ENCODE assay signal across 12 mouse cellular contexts in genomic region chr4:45493786-45494400, GRCm38 (mm10). TPM values are rescaled to one million over a fixed set of nuclear protein-coding genes. Genes with fewer than 3 reads are reported as not detected.
DNase-seq lines count a peak whose midpoint lies in the region; ATAC-seq and TF ChIP-seq lines count a peak whose summit lies in the region.
"Had no signal": no experiment of that assay in that cellular context is flagged by ENCODE, and none has a peak within 500 bp of the region (broad histone marks: within the 10 kb centered on the region; RNA-seq: fewer than 3 reads in every experiment).

No protein-coding gene starts in this region.

- no peak for DNase-seq in heart, adult 2 months
- peak; percentile 42 for DNase-seq in midbrain, embryonic 10.5 days (ENCODE audit: low spot score)
- DNase-seq in midbrain, embryonic 14.5 days = no peak
- DNase-seq in stomach, postnatal 0 days (ENCODE audit: low spot score) = no peak
- DNase-seq in urinary bladder, postnatal 36 days (ENCODE audit: low spot score in 2 of 2) = no peak
- no peak for DNase-seq in spleen, postnatal 10 days (ENCODE audit: low spot score in 2 of 2)
- DNase-seq: heart, adult 18-20 months; right cerebral cortex, postnatal 25 days; thymus, postnatal 14 days had no signal

- no peak for TF ChIP-seq EP300 in heart, adult 2 months (IDR thresholded peaks at IDR 0.05; ENCODE audit: insufficient read depth, low read depth, low read length)
- no peak for TF ChIP-seq EP300 in stomach, postnatal 0 days (optimal IDR thresholded peaks at IDR 0.05)

- H3K4me2 ChIP-seq in heart, embryonic 15.5 days = no peak overlapping the region
- no peak overlapping the region for H3K4me2 ChIP-seq in midbrain, embryonic 14.5 days (ENCODE audit: low read length)
- H3K4me2 ChIP-seq in limb, embryonic 13.5 days (replicated peaks) = peak overlapping the region; percentile 9; the same call in 1 of the 2 replicates
- no peak overlapping the region for H3K4me2 ChIP-seq in stomach, postnatal 0 days (replicated peaks; ENCODE audit: low read depth)

- no peak for ATAC-seq in heart, embryonic 15.5 days (replicated peaks; ENCODE audit: insufficient number of reproducible peaks, insufficient read depth, low FRiP score, low read depth)
- ATAC-seq in midbrain, embryonic 14.5 days (ENCODE audit: low FRiP score, low TSS enrichment) = no peak
- no peak for ATAC-seq in limb, embryonic 13.5 days (ENCODE audit: low FRiP score, low read depth)
- ATAC-seq in stomach, postnatal 0 days (ENCODE audit: low FRiP score, low TSS enrichment) = no peak

- H3K79me2 ChIP-seq in heart, adult 2 months (replicated peaks; ENCODE audit: control insufficient read depth, insufficient read depth, low read length) = no peaks in the 10 kb centered on the region

- 29% methylated on average over 6 of the region's 6 CpGs for WGBS in heart, embryonic 15.5 days
- WGBS in heart, adult 2 months = 72% methylated on average over 6 of the region's 6 CpGs
- WGBS in midbrain, embryonic 10.5 days = 13% methylated on average over 6 of the region's 6 CpGs
- 14% methylated on average over 6 of the region's 6 CpGs for WGBS in midbrain, embryonic 14.5 days
- 27% methylated on average over 6 of the region's 6 CpGs for WGBS in limb, embryonic 13.5 days
- 49% methylated on average over 6 of the region's 6 CpGs for WGBS in stomach, postnatal 0 days

- no peak overlapping the region for H3K4me3 ChIP-seq in heart, embryonic 15.5 days
- no peak overlapping the region for H3K4me3 ChIP-seq in heart, adult 2 months
- no peak overlapping the region for H3K4me3 ChIP-seq in midbrain, embryonic 10.5 days
- H3K4me3 ChIP-seq in midbrain, embryonic 14.5 days (replicated peaks; ENCODE audit: low read depth, low read length) = no peak overlapping the region
- H3K4me3 ChIP-seq in limb, embryonic 13.5 days = no peak overlapping the region
- H3K4me3 ChIP-seq in stomach, postnatal 0 days (ENCODE audit: low read depth, low read length) = no peak overlapping the region
- H3K4me3 ChIP-seq: limb, embryonic 15.5 days had no signal

- H3K27me3 ChIP-seq in heart, embryonic 15.5 days = no peaks in the 10 kb centered on the region
- no peaks in the 10 kb centered on the region for H3K27me3 ChIP-seq in heart, adult 2 months (ENCODE audit: control insufficient read depth, insufficient read depth, low read length)
- peaks cover 70% of the 10 kb centered on the region for H3K27me3 ChIP-seq in midbrain, embryonic 10.5 days (ENCODE audit: low read depth, poor library complexity, severe bottlenecking)
- no peaks in the 10 kb centered on the region for H3K27me3 ChIP-seq in midbrain, embryonic 14.5 days (ENCODE audit: control insufficient read depth, insufficient read depth, low read length)
- H3K27me3 ChIP-seq in limb, embryonic 13.5 days = 0 out of 2 replicates have a peak, but pooled peaks cover 3% of the 10 kb centered on the region
- H3K27me3 ChIP-seq in stomach, postnatal 0 days (ENCODE audit: control insufficient read depth, insufficient read depth, low read length) = no peaks in the 10 kb centered on the region
- H3K27me3 ChIP-seq: limb, embryonic 15.5 days had no signal

- H3K36me3 ChIP-seq in heart, embryonic 15.5 days = no peaks in the 10 kb centered on the region
- peaks cover 8% of the 10 kb centered on the region for H3K36me3 ChIP-seq in heart, adult 2 months (ENCODE audit: control insufficient read depth, insufficient read depth, low read length)
- H3K36me3 ChIP-seq in midbrain, embryonic 10.5 days = no peaks in the 10 kb centered on the region
- H3K36me3 ChIP-seq in midbrain, embryonic 14.5 days (ENCODE audit: control insufficient read depth, insufficient read depth, low read length) = no peaks in the 10 kb centered on the region
- no peaks in the 10 kb centered on the region for H3K36me3 ChIP-seq in limb, embryonic 13.5 days
- H3K36me3 ChIP-seq in stomach, postnatal 0 days (ENCODE audit: control insufficient read depth, insufficient read depth, low read length) = no peaks in the 10 kb centered on the region
- H3K36me3 ChIP-seq: limb, embryonic 15.5 days had no signal

- TF ChIP-seq CTCF in heart, adult 2 months (IDR thresholded peaks at IDR 0.05) = no peak
- no peak for TF ChIP-seq CTCF in stomach, postnatal 0 days (IDR thresholded peaks at IDR 0.05; ENCODE audit: low read depth)

- H3K9ac ChIP-seq in heart, embryonic 15.5 days = peak overlapping the region; percentile 16; the same call in 1 of the 2 replicates
- H3K9ac ChIP-seq in heart, adult 2 months (ENCODE audit: low read depth, low read length) = no peak overlapping the region
- H3K9ac ChIP-seq in midbrain, embryonic 14.5 days (replicated peaks; ENCODE audit: low read length) = no peak overlapping the region; the same call in 1 of the 2 replicates
- H3K9ac ChIP-seq in limb, embryonic 13.5 days = no peak overlapping the region
- H3K9ac ChIP-seq in stomach, postnatal 0 days (ENCODE audit: low read length) = no peak overlapping the region
- H3K9ac ChIP-seq: limb, embryonic 15.5 days had no signal

- peaks cover 98% of the 10 kb centered on the region for H3K4me1 ChIP-seq in heart, embryonic 15.5 days (replicated peaks)
- H3K4me1 ChIP-seq in heart, adult 2 months (ENCODE audit: control insufficient read depth, insufficient read depth, low read length) = peaks cover 44% of the 10 kb centered on the region
- H3K4me1 ChIP-seq in midbrain, embryonic 10.5 days = peaks cover 88% of the 10 kb centered on the region
- peaks cover 65% of the 10 kb centered on the region for H3K4me1 ChIP-seq in midbrain, embryonic 14.5 days (ENCODE audit: control insufficient read depth, insufficient read depth, low read length)
- H3K4me1 ChIP-seq in limb, embryonic 13.5 days = peaks cover 98% of the 10 kb centered on the region
- peaks cover 45% of the 10 kb centered on the region for H3K4me1 ChIP-seq in stomach, postnatal 0 days (replicated peaks; ENCODE audit: control insufficient read depth, insufficient read depth)

- intact Hi-C loops in heart, adult 2 months (cut with DNase I) = loop anchor here (5.0 kb wide), 1 partner anchor 33 kb away; no protein-coding TSS in a partner anchor

- TF ChIP-seq POLR2A in heart, adult 2 months (IDR thresholded peaks at IDR 0.05; ENCODE audit: insufficient read depth, low read depth, low read length) = no peak

- peak overlapping the region; percentile 94 for H3K27ac ChIP-seq in heart, embryonic 15.5 days
- H3K27ac ChIP-seq in heart, adult 2 months = no peak overlapping the region
- peak overlapping the region; percentile 10; the same call in 1 of the 2 replicates for H3K27ac ChIP-seq in midbrain, embryonic 10.5 days (replicated peaks)
- H3K27ac ChIP-seq in midbrain, embryonic 14.5 days (replicated peaks; ENCODE audit: low read depth, low read length) = no peak overlapping the region
- H3K27ac ChIP-seq in limb, embryonic 13.5 days = no peak overlapping the region
- H3K27ac ChIP-seq in stomach, postnatal 0 days (replicated peaks) = 0 out of 2 replicates have a peak overlapping the region, but pooled peaks have one; percentile 40

- no peaks in the 10 kb centered on the region for H3K9me3 ChIP-seq in heart, embryonic 15.5 days (replicated peaks)
- H3K9me3 ChIP-seq in midbrain, embryonic 10.5 days (replicated peaks) = no peaks in the 10 kb centered on the region
- H3K9me3 ChIP-seq in midbrain, embryonic 14.5 days (ENCODE audit: control insufficient read depth, low read length) = no peaks in the 10 kb centered on the region
- no peaks in the 10 kb centered on the region for H3K9me3 ChIP-seq in limb, embryonic 13.5 days
- no peaks in the 10 kb centered on the region for H3K9me3 ChIP-seq in stomach, postnatal 0 days (ENCODE audit: control insufficient read depth, low read length)
- H3K9me3 ChIP-seq: limb, embryonic 15.5 days had no signal

RNA-seq across cellular contexts. Expression of gene Shb, which starts 38.4 kb away (rescaled TPM):
- 8.6 and 10.7 TPM in 2 replicates for polyA plus RNA-seq in heart, embryonic 15.5 days (2015; fragmentation: Nextera tagmentation; extraction: Ambion mirVana)
- 10 to 100 TPM; 27.2 to 43.0 TPM for total RNA-seq in heart, adult 2 months (2021)
- 19.2 and 19.4 TPM in 2 replicates for polyA plus RNA-seq in heart, adult 2 months (2012; rRNA removed)
- polyA plus RNA-seq in midbrain, embryonic 10.5 days (2016; fragmentation: Nextera tagmentation; extraction: Ambion mirVana) = 1.2 and 2.5 TPM in 2 replicates
- polyA plus RNA-seq in midbrain, embryonic 14.5 days (2014; fragmentation: Nextera tagmentation; extraction: Ambion mirVana) = 10.2 and 10.4 TPM in 2 replicates
- polyA plus RNA-seq in limb, embryonic 13.5 days (2015; fragmentation: Nextera tagmentation; extraction: Ambion mirVana) = 3.9 TPM in 2 replicates
- 5.5 and 6.9 TPM in 2 replicates for polyA plus RNA-seq in stomach, postnatal 0 days (2015; fragmentation: Nextera tagmentation; extraction: Ambion mirVana)

Comparison
In these comparisons a context has a peak if more than half of its experiments do, and no peak if none do; other contexts are left out.
1. H3K27ac ChIP-seq: peak in heart, embryonic 15.5 days (single experiment), midbrain, embryonic 10.5 days (single experiment) and stomach, postnatal 0 days (single experiment); none in heart, adult 2 months (single experiment), midbrain, embryonic 14.5 days (single experiment) and limb, embryonic 13.5 days (single experiment).